Mouse (Mus musculus) brown adipose tissue, adult 24 weeks (tissue): ENCODE measurements around the gene Dgka. TPM values are rescaled to one million over a fixed set of nuclear protein-coding genes. Genes with fewer than 3 reads are reported as not detected.
A peak's percentile ranks its signal among the peaks of the same experiment; 100 is the strongest.

Experiments used
- H3K27ac ChIP-seq: fragments of 200-500 bp; replicated peaks from 2 replicates; pipeline ENCODE4 v1.5.1; 2012; ENCODE audit warnings: low read depth, mild to moderate bottlenecking, low read length
- H3K4me1 ChIP-seq: fragments of 200-500 bp; 2 replicates; pipeline ENCODE4 v1.6.1; 2012; ENCODE audit warnings: low read length, mixed read lengths; ENCODE audit not compliant: control insufficient read depth, insufficient read depth, insufficient read length
- H3K4me3 ChIP-seq: fragments of 200-500 bp; 2 replicates; pipeline ENCODE4 v1.5.1; 2012; ENCODE audit warnings: low read depth, mild to moderate bottlenecking, low read length, moderate library complexity; ENCODE audit not compliant: insufficient read depth
- polyA plus RNA-seq: library from polyadenylated mRNA; stranded (reverse); fragments of >200 nt; gene quantifications from 2 replicates; pipeline ENCODE4 v1.2.4, GENCODE M21; 2012; ENCODE audit not compliant: missing spikeins, insufficient read depth, insufficient read length

Dgka gene
- 4.6 and 6.0 TPM in 2 replicates for polyA plus RNA-seq

- peaks cover 17% of the 10 kb centered on the region; the same call in 1 of the 2 replicates for H3K4me1 ChIP-seq
- peak within 1 kb of the TSS; percentile 98 for H3K4me3 ChIP-seq
These were observed at the start of gene Dgka for GRCm38 (mm10) chr10:128744680-128745601. Gene Dgka (minus strand): TSS chr10:128744855.

GRCm38 (mm10) chr10:128794391-128794790 lies 49.7 kb upstream of the Dgka start:
- H3K4me3 ChIP-seq = no peak overlapping the region
- H3K4me1 ChIP-seq = 0 out of 2 replicates have a peak, but pooled peaks cover 3% of the 10 kb centered on the region
- no peak overlapping the region for H3K27ac ChIP-seq

More at GRCm38 (mm10) chr10:128744680-128745601, at the start of gene Dgka:
- H3K27ac ChIP-seq = peak within 1 kb of the TSS; percentile 70

DNA sequence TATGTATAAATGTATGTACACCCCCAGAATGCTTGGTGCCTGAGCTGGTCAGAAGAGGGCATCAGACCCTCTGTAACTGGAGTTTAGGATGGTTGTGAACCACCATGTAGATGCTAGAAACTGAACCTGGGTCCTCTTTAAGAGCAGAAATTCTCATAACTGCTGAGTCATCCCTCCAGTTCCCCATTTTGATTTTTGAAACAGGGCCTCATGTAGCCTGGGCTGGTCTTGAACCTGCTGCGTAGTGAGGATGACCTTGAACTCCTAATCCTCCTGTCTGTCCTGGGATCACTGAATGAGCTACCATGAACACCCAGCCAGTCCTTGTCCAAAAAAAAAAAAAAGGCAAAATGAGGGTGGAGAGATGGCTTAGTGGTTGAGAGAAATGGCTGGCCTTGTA lies 48.6 kb upstream of the Dgka start:
- Histone ChIP-seq H3K4me1 (0 out of 2 replicates have a peak, but pooled peaks cover 3% of the 10 kb centered on the region), H3K27ac (no peak overlapping the region), H3K4me3 (no peak overlapping the region)

DNA sequence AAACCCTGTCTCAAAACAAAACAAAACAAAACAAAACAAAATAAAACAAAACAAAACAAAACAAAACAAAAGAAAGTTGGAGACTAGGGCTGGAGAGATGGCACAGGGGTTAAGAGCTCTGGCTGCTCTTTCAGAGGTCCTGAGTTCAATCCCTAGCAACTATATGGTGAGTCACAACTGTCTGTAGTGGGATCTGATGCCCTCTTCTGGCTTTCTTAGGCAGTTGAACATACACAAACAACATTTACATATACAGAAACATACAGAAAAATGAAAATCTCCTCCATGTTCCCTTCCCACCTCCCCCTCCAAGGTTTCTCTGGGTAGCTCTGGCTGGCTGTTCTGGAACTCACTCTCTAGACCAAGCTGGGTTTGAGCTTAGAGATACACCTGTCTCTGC lies 47.4 kb upstream of the Dgka start:
- 0 out of 2 replicates have a peak, but pooled peaks cover 3% of the 10 kb centered on the region for H3K4me1 ChIP-seq
- no peak overlapping the region for H3K4me3 ChIP-seq
- no peak overlapping the region for H3K27ac ChIP-seq

DNA sequence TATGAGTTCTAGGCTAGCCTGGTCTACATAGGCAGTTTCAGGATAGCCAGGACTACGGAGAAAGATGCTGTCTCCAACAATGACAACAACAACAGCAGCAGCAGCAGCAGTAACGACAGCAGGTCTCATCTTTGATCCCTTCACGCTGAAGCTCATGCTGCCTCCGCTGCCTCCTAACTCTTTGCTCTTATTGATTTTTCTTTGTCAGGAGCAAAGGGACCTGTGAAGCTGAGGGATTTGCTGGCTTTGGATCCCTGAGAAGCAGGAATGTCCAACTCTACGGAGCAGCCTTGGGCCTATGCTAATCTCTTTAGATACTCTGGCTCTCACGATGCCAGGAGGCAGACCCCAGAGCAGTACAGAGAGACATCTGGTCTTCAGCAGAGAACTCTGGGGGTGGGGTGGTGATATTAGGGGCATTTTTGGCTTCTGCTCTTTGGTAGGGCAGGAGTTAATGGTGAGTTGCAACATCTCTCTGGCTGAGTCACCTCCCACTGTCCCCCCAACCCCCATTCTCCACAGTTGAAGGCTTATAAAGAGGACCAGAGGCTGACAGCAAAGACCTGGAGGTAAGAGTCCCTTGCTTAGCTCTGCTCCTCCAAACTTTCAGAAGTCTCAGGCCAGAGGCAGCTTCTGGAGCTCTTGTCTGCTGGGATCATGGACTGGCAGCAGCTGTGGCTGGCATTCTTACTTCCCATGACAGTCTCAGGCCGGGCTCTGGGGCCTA lies 45.9 kb upstream of the Dgka start, which contains the start of gene Mmp19:
Gene Mmp19, plus strand, starts transcription at position 513 of the 727 bp plus-strand sequence.
- Histone ChIP-seq H3K27ac (peak within 1 kb of the TSS; percentile 81), H3K4me1 (0 out of 2 replicates have a peak, but pooled peaks cover 3% of the 10 kb centered on the region), H3K4me3 (peak within 1 kb of the TSS; percentile 65)

DNA sequence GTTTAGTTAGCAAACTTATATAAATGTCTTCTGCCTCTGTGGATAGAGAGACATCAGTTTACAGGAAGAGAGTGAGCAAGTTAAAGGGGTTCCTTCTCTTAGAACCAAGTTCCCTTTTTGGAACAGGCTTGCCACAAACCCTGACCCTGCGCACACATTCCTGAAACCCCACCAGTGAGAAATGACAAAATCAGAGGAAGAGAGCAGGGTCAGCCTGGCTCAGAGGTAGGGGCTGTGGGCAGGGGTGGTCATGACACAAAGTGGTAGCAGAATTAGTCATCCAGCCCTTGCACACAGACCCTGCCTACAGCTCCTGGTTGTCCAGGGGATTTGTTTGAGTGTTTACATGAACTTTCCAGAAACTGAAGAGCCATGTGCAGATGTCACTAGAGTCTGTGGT lies 35.5 kb upstream of the Dgka start:
- H3K4me1 ChIP-seq = peaks cover 10% of the 10 kb centered on the region; the same call in 1 of the 2 replicates
- peak overlapping the region; percentile 53; the same call in 1 of the 2 replicates for H3K27ac ChIP-seq
- H3K4me3 ChIP-seq = no peak overlapping the region

GRCm38 (mm10) chr10:128779011-128779795 lies 34.5 kb upstream of the Dgka start:
- peaks cover 10% of the 10 kb centered on the region; the same call in 1 of the 2 replicates for H3K4me1 ChIP-seq
- peak overlapping the region; percentile 99 for H3K27ac ChIP-seq
- H3K4me3 ChIP-seq = peak overlapping the region; percentile 24

GRCm38 (mm10) chr10:128778441-128778840 lies 33.8 kb upstream of the Dgka start:
- Histone ChIP-seq H3K27ac (peak overlapping the region; percentile 99), H3K4me3 (no peak overlapping the region), H3K4me1 (peaks cover 10% of the 10 kb centered on the region; the same call in 1 of the 2 replicates)

DNA sequence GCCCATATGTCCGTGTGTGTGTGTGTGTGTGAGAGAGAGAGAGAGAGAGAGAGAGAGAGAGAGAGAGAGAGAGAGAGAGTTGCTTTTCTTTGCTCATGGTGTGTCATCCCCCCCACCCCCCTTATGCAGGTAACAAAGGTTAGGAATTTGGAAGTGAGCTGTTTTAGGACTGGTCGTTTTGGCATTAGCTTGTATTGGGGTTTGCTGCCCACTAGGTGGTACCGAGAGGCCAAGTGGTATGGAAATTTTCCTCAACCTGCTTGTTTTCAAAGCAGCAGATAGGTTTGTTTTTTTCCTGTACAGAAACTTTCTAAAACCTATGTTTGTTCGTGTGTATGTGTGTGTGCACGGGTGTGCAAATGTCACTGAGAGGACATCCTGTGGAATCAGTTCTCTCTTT lies 29.0 kb upstream of the Dgka start:
- peaks cover 7% of the 10 kb centered on the region; the same call in 1 of the 2 replicates for H3K4me1 ChIP-seq
- H3K4me3 ChIP-seq = no peak overlapping the region
- no peak overlapping the region for H3K27ac ChIP-seq

GRCm38 (mm10) chr10:128772895-128773294 lies 28.2 kb upstream of the Dgka start:
- Histone ChIP-seq H3K4me3 (no peak overlapping the region), H3K4me1 (0 out of 2 replicates have a peak, but pooled peaks cover 2% of the 10 kb centered on the region), H3K27ac (no peak overlapping the region)

DNA sequence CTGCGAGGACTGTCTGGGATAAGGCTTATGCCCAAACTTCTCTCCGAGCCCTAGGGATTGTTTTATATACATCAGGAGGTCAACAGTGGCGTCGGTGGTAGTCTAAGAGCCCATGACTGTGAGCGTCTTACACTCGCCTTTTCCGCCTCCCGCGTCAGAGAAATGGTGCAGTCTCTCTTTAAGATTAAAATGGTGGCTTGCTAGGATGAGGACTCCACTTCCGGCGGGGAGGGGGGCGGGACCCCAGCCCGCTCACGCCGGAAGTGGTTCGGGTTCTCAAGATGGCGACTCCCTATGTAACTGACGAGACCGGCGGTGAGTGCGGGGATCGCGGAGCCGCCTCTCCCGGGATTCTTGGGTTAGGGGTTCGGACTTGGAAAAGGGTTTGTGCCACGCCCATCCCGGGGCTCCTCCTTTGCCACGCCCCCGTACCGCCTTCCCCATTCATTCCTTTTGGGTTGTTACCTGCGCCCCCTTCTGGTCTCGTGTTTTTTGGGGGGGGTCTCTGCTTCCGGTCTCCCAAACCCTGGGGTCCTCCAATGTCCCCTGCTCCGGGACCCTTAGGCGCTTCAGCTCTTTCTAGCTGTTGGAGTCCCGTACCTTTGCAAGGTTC lies 3.7 kb upstream of the Dgka start:
- H3K4me1 ChIP-seq = peaks cover 17% of the 10 kb centered on the region; the same call in 1 of the 2 replicates
- H3K4me3 ChIP-seq = peak overlapping the region; percentile 87
- peak overlapping the region; percentile 94 for H3K27ac ChIP-seq

- Histone ChIP-seq H3K4me1 (peaks cover 17% of the 10 kb centered on the region; the same call in 1 of the 2 replicates), H3K27ac (peak within 1 kb of the TSS; percentile 94), H3K4me3 (peak within 1 kb of the TSS; percentile 87)
These were observed 3.1 kb upstream of the Dgka start, which contains the start of gene Pym1 for GRCm38 (mm10) chr10:128747646-128748251. Gene Pym1 (plus strand): TSS chr10:128747889.

- H3K4me3 ChIP-seq = peak overlapping the region; percentile 87
- peaks cover 17% of the 10 kb centered on the region; the same call in 1 of the 2 replicates for H3K4me1 ChIP-seq
- peak overlapping the region; percentile 94 for H3K27ac ChIP-seq
These were observed 2.5 kb upstream of the Dgka start for GRCm38 (mm10) chr10:128746972-128747645.
